Mouse (Mus musculus): ENCODE data around the gene Slc25a38.

Gene Slc25a38

GRCm38 (mm10) chr9:120110211-120111018, at the start of gene Slc25a38:
TSS of gene Slc25a38 (plus strand) at chr9:120110374.
- DNase-seq (ENCODE audit: low spot score), result peak; percentile 89

GRCm38 (mm10) chr9:120064317-120064716, 45.9 kb upstream of the Slc25a38 start:
- no peak for DNase-seq (ENCODE audit: low spot score)

GRCm38 (mm10) chr9:120067609-120068008, 42.6 kb upstream of the Slc25a38 start:
- no peak for DNase-seq (ENCODE audit: low spot score)

DNA sequence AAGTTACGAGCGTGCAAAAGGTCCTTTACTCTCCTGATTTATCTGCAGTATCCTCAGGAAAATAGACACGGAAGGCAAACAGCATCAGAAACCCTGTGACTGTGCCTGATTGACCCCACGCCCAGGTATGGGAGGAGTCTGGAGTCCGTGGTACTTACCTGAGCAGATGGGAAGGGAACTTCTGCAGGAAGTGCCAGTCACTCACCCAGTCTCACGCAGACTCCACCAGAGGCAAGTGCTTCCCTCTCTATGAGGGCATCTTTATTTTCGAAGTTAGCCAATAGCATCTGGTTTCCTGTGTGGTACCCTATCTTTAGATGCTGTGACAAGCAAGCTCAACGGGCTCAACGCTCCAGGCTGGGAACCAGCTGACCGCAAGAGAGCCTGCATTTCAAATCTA, 42.1 kb upstream of the Slc25a38 start:
- no peak for DNase-seq (ENCODE audit: low spot score)

DNA sequence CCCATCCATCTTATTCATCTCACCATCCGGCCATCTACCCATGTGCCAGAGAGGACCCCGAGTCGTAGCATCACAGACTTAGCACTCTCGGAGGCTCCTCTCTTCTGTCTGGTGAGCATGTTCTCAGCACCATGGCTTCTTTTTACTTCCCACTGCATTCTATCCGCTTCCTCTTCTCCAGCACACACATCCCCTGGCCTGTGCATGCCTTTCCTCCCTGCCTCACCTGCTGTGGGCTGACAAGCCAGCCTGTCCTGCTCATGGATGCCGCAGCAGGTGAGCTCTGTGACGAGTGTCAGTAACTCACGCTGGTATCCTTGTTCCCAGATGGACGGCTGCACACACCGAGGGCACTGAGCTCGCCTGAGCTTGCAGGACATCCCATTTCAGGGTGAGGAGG, 40.4 kb upstream of the Slc25a38 start, which contains the start of gene Cx3cr1:
Cx3cr1 (minus strand) TSS at position 101 of the 400 bp plus-strand sequence.
- no peak for DNase-seq (ENCODE audit: low spot score)

DNA sequence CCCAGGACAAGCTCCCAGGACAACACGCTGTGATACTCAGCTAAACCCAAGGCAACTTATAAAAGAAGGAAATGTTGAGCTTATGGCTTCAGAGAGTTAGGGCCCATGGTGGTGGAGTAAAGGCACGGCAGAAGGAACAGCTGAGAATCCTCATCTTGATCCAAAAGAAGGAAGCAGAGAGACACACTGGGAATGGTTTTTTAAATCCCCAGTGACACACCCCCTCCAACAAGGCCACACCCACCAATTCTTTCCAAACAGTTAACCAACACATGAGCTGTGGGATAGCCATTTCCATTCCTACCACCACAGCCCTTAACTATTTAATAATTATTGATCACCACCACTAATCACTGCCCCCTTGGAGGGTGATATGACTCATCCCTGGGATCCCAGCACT, 38.9 kb upstream of the Slc25a38 start:
- no peak for DNase-seq (ENCODE audit: low spot score)

DNA sequence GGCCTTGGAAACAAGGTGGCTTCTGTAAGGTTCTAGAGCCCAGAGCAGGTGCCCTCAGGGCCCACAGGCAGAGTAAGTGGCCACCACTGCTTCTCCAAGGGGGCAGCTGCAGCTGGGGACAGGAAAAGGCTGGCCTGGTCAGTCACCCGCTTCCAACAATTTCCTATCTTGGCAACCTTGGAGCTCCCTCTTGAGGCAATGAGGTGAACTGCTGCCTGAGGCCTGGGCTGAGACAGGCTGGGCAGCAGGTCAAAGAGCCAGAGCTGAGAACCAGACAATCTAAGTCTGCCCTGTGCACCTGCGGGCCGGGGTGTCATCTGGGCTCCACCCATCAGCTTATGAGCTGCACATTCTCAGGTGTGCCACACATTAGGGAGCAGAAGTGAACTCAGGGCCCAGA, 37.0 kb upstream of the Slc25a38 start:
- DNase-seq (ENCODE audit: low spot score), result peak; percentile 85

- no peak for DNase-seq (ENCODE audit: low spot score)
These were observed 35.7 kb upstream of the Slc25a38 start for GRCm38 (mm10) chr9:120074516-120074915.

DNA sequence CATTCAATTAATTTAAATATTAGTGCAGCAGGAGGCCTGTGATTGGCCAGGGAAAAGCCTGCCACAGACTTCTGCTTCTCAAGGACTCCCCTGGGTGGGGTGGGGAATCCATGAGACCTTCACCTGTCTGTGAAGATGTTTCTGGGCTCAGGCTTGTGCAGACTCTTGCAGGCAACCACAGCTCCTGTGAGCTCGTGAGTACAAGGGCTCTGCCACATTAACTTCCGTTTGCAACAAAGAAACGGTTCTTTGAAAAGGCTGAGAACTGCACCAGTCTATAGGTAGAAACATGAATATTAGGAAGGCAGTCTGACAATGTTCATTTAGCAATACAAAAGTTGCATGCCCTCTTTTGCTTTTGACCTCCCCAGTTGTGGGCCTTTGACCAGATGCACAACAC, 31.9 kb upstream of the Slc25a38 start:
- no peak for DNase-seq (ENCODE audit: low spot score)

GRCm38 (mm10) chr9:120079901-120080300, 30.3 kb upstream of the Slc25a38 start:
- no peak for DNase-seq (ENCODE audit: low spot score)

GRCm38 (mm10) chr9:120080546-120081108, 29.5 kb upstream of the Slc25a38 start:
- no peak for DNase-seq (ENCODE audit: low spot score)

GRCm38 (mm10) chr9:120081247-120081646, 28.9 kb upstream of the Slc25a38 start:
- no peak for DNase-seq (ENCODE audit: low spot score)

DNA sequence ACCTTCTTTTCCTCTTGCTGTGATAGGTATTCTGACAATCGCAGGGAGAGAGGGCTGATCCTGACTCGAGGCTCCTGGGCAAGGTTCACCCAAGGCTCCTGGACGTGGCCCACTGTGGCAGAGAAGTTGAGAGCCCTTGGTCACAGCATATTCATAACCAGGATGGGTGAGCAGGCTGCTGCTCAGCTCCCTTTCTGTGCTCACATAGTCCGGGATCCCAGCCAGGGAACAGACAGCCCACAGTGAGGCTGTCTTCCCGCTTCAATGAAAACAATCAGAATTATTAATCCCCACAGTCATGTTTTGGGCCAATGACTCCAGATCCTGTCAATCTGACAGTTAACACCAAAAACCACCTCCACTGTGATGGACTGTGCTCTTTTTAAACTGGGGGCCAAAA, 28.2 kb upstream of the Slc25a38 start:
- peak; percentile 36 for DNase-seq (ENCODE audit: low spot score)

- DNase-seq (ENCODE audit: low spot score), result no peak
These were observed 27.5 kb upstream of the Slc25a38 start for GRCm38 (mm10) chr9:120082691-120083090.

DNA sequence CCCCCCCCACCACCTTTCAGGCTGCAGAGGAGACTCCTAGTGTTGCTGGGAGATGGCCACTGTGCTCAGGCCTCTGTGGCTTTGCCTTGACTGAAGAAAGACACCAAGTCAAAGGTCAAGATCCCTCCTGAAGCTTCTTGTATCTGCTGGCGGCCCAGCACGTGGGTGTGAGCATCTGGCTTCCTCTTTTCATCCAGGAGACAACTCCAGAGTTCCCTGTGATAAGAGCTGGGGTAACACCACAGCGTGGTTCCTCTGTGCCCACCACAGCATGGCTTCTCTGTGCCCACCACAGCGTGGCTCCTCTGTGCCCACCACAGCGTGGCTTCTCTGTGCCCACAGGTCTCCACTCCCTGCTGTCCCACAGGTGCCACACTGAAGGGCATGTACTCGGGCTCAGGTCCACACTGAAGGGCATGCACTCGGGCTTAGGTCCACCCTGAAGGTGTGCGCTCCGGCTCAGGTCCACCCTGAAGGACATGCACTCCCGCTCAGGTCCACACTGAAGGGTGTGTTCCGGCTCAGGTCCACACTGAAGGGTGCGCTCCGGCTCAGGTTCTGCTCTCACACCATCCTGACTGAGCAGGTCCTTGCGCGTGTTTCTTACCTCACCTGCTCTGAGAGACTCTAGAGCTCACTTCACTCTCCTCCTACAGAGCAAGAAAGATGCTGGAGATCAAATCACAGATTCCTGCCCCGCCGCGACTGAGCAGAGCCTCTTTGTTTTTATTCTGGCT, 26.8 kb upstream of the Slc25a38 start:
- DNase-seq (ENCODE audit: low spot score), result no peak

GRCm38 (mm10) chr9:120084406-120084805, 25.8 kb upstream of the Slc25a38 start:
- DNase-seq (ENCODE audit: low spot score), result no peak

DNA sequence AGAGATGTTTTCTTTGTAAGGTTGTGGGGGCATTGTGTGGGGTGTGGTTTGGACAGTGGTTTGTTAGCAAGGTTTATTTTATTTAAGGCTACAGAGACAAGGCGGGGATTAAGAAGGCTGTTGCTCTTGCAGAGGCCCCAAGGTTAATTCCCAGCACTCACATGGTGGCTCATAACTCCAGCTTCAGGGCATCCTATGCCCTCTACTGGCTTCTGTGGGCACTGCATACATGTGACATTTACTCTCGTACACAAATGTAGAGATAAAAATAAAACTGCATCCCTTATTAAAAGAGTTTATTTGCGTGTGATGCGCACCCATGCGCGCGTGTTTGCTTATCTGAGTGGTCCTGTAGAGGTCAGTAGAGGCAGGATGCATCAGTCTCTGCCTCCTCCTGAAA, 21.0 kb upstream of the Slc25a38 start:
- DNase-seq (ENCODE audit: low spot score), result no peak

- no peak for DNase-seq (ENCODE audit: low spot score)
These were observed 19.1 kb upstream of the Slc25a38 start for GRCm38 (mm10) chr9:120091086-120091485.

GRCm38 (mm10) chr9:120091696-120092238, 18.4 kb upstream of the Slc25a38 start, which contains the start of gene Ccr8:
TSS of gene Ccr8 (plus strand) at chr9:120092114.
- DNase-seq (ENCODE audit: low spot score), result no peak

DNA sequence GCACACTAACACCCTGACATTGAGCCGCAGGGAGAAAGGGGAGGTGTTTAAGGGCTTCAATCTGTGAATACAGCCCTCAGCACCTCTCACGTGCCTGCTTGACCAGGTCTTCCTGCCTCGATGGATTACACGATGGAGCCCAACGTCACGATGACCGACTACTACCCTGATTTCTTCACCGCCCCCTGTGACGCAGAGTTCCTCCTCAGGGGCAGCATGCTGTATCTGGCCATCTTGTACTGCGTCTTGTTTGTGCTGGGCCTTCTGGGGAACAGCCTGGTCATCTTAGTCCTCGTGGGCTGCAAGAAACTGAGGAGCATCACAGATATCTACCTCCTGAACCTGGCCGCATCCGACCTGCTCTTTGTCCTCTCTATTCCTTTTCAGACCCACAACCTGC, 16.5 kb upstream of the Slc25a38 start:
- DNase-seq (ENCODE audit: low spot score), result no peak

GRCm38 (mm10) chr9:120095886-120096285, 14.3 kb upstream of the Slc25a38 start:
- no peak for DNase-seq (ENCODE audit: low spot score)

- DNase-seq (ENCODE audit: low spot score), result peak; percentile 48
These were observed 11.5 kb upstream of the Slc25a38 start for GRCm38 (mm10) chr9:120098682-120099081.

- no peak for DNase-seq (ENCODE audit: low spot score)
These were observed 10.9 kb upstream of the Slc25a38 start for GRCm38 (mm10) chr9:120099304-120099703.

Measured in layer of hippocampus, adult 9-10 months (tissue).